Mouse (Mus musculus) lung, postnatal 0 days (tissue): ENCODE measurements around the gene Adamts6.

Experiments
- CTCF ChIP-seq: IDR thresholded peaks from 2 replicates; pipeline ENCODE4 v1.5.1; 2016; ENCODE audit warnings: antibody characterized with exemption, mild to moderate bottlenecking
- EP300 ChIP-seq: IDR thresholded peaks from 2 replicates; pipeline ENCODE4 v1.6.1; 2016; ENCODE audit warnings: antibody characterized with exemption, mild to moderate bottlenecking, control low read depth

GRCm38 (mm10) chr13:104329742-104330141 is 42.1 kb downstream of the Adamts6 start:
- TF ChIP-seq CTCF (no peak), EP300 (no peak)
